Mouse (Mus musculus) neural tube, embryonic 12.5 days (tissue): ENCODE measurements around the gene Pdcd1lg2. TPM values are rescaled to one million over a fixed set of nuclear protein-coding genes. Genes with fewer than 3 reads are reported as not detected.

Source experiments
- ATAC-seq: fragments of 200-750 bp; cut with Nextera tagmentation; 2 replicates; pipeline ENCODE4 v1.8.0; 2017; ENCODE audit warnings: low read depth, mild to moderate bottlenecking, moderate TSS enrichment, moderate library complexity; ENCODE audit not compliant: low FRiP score
- H3K27ac ChIP-seq: fragments of 300-500 bp; sonication (generic); 2 replicates; pipeline ENCODE4 v1.5.1; 2016
- H3K27me3 ChIP-seq: fragments of 300-500 bp; sonication (generic); replicated peaks from 2 replicates; pipeline ENCODE4 v1.6.1; 2016; ENCODE audit warnings: mild to moderate bottlenecking
- H3K36me3 ChIP-seq: fragments of 300-500 bp; sonication (generic); 2 replicates; pipeline ENCODE4 v1.6.1; 2016; ENCODE audit warnings: mild to moderate bottlenecking
- H3K4me1 ChIP-seq: fragments of 300-500 bp; sonication (generic); 2 replicates; pipeline ENCODE4 v1.6.1; 2016
- H3K4me2 ChIP-seq: fragments of 300-500 bp; sonication (generic); replicated peaks from 2 replicates; pipeline ENCODE4 v1.6.1; 2016; ENCODE audit warnings: mild to moderate bottlenecking
- H3K4me3 ChIP-seq: fragments of 300-500 bp; sonication (generic); 2 replicates; pipeline ENCODE4 v1.5.1; 2016
- H3K9ac ChIP-seq: fragments of 300-500 bp; sonication (generic); 2 replicates; pipeline ENCODE4 v1.6.1; 2016; ENCODE audit warnings: mild to moderate bottlenecking
- H3K9me3 ChIP-seq: fragments of 300-500 bp; sonication (generic); 2 replicates; pipeline ENCODE4 v1.6.1; 2016; ENCODE audit warnings: mild to moderate bottlenecking
- WGBS: fragments of 180-500 bp; shearing (Covaris S2); methylation state at CpG from one replicate; pipeline ENCODE4 v1.1.7; 2016; 5-methylcytosine and 5-hydroxymethylcytosine counted together
- polyA plus RNA-seq: library from polyadenylated mRNA; unstranded; fragments of >200 nt; fragmentation: Nextera tagmentation; extraction: Ambion mirVana; gene quantifications from 2 replicates; pipeline ENCODE4 v1.2.1, GENCODE M21; 2016

Gene Pdcd1lg2
- polyA plus RNA-seq, 1 experiment from 2014 or later, result not detected

DNA sequence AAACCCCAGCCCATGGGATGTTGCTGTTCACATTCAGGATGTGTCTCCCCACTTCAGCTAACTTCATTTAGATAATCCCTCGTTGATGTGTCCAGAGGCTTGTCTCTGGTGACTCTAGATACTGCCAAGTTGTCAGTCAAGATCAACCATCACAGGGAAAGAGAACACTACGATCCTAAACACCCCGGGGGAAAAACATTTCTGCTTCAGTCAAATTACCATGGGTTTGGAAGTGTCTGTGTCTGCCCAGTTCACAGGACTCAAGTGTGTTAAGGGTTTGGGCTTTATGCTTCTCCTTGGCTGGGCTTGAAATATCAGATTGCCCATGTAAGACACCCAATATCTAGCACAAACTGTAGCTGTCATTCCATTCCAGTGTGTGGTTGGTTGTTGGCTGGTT is 71.9 kb downstream of the Pdcd1lg2 start:
- WGBS, result 75% methylated on average over 3 of the region's 3 CpGs
- H3K4me3 ChIP-seq, result no peak overlapping the region
- H3K9ac ChIP-seq, result no peak overlapping the region
- no peak overlapping the region for H3K4me2 ChIP-seq
- no peaks in the 10 kb centered on the region for H3K9me3 ChIP-seq
- H3K36me3 ChIP-seq, result no peaks in the 10 kb centered on the region
- no peaks in the 10 kb centered on the region for H3K4me1 ChIP-seq
- ATAC-seq, result no peak
- no peaks in the 10 kb centered on the region for H3K27me3 ChIP-seq
- H3K27ac ChIP-seq, result no peak overlapping the region

DNA sequence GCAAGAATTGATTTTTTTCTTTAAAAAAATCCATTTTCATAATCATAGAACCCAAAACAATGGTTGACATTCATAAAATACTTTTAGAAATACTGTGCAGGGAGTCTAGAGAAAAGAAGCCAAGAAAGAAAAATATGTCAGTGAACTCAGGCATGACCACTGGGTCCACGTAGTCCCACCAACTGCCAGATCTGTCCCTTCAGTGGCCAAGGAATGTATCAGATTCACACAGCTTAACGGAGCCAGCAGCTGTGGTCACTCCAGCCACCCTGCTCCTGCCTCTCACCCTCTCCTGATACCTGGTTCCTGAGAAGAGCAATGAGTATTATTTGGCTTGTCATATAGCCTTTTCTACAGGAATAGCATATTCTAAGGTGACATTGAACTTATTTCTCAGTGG is 72.7 kb downstream of the Pdcd1lg2 start:
- H3K27me3 ChIP-seq, result no peaks in the 10 kb centered on the region
- no peak for ATAC-seq

DNA sequence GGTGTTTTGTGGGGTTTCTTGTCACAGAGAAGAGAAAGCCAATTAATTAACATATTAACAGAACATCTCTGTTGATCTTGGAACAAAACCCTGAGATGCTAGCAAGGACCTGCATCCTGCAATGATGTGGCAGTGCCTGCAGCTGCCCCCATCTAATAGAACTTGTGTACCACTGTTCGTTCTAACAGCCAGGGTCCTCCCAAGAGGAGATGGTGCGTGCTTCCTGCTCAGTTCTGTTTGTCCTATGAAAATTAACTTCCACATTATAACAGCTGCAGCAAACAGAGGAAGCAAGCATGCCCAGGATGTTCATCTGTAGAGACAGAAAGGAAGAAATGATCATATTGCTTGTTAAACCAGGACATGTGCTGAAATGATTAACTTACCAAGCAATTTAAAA is 73.8 kb downstream of the Pdcd1lg2 start:
- Histone ChIP-seq H3K36me3 (no peaks in the 10 kb centered on the region), H3K27me3 (no peaks in the 10 kb centered on the region), H3K9ac (no peak overlapping the region), H3K9me3 (no peaks in the 10 kb centered on the region), H3K4me1 (no peaks in the 10 kb centered on the region), H3K27ac (no peak overlapping the region), H3K4me2 (no peak overlapping the region), H3K4me3 (no peak overlapping the region)
- no peak for ATAC-seq
- 80% methylated on average over 2 of the region's 2 CpGs for WGBS

More for the DNA sequence above, 72.7 kb downstream of the Pdcd1lg2 start:
- H3K36me3 ChIP-seq, result no peaks in the 10 kb centered on the region
- H3K4me1 ChIP-seq, result no peaks in the 10 kb centered on the region
- no peak overlapping the region for H3K4me3 ChIP-seq
- H3K27ac ChIP-seq, result no peak overlapping the region
- no peaks in the 10 kb centered on the region for H3K9me3 ChIP-seq
- WGBS, result 76% methylated on average over 2 of the region's 2 CpGs
- no peak overlapping the region for H3K4me2 ChIP-seq
- H3K9ac ChIP-seq, result no peak overlapping the region

DNA sequence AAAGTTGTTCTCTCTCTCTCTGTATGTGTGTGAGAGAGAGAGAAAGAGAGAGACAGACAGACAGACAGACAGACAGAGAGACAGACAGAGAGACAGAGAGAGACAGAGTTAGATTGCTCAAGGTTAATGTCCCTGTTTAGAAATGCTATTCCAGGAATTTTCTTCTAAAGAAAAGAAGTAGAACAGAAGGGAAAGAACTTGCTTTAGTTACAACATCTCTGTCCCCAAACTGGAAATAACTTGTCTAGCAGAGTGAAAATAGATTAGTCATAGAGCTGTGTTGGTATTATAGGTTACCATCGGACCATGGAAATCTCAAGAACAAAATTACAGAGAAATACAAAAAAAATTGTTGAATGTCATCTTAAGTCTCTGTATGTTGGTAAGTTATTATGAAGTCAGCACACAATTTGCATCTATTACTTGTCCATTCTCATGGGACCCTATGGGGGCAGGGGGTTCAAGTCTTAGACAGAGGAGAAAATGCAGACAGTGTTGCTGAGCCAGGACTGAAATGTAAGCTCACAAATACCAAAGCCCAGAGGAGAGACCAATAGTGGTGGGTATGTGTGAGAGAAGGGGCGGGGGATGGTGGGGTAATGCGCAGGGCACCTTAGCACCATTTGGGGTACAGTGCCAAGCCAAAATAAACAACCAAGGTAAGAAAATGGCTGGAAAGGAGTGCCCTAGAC is 74.7 kb downstream of the Pdcd1lg2 start:
- no peak overlapping the region for H3K27ac ChIP-seq
- no peak for ATAC-seq
- H3K4me2 ChIP-seq, result no peak overlapping the region
- no peaks in the 10 kb centered on the region for H3K27me3 ChIP-seq
- H3K36me3 ChIP-seq, result no peaks in the 10 kb centered on the region
- H3K4me3 ChIP-seq, result no peak overlapping the region
- no peaks in the 10 kb centered on the region for H3K9me3 ChIP-seq
- H3K4me1 ChIP-seq, result no peaks in the 10 kb centered on the region
- H3K9ac ChIP-seq, result no peak overlapping the region
- WGBS, result 92% methylated on average over 3 of the region's 3 CpGs

DNA sequence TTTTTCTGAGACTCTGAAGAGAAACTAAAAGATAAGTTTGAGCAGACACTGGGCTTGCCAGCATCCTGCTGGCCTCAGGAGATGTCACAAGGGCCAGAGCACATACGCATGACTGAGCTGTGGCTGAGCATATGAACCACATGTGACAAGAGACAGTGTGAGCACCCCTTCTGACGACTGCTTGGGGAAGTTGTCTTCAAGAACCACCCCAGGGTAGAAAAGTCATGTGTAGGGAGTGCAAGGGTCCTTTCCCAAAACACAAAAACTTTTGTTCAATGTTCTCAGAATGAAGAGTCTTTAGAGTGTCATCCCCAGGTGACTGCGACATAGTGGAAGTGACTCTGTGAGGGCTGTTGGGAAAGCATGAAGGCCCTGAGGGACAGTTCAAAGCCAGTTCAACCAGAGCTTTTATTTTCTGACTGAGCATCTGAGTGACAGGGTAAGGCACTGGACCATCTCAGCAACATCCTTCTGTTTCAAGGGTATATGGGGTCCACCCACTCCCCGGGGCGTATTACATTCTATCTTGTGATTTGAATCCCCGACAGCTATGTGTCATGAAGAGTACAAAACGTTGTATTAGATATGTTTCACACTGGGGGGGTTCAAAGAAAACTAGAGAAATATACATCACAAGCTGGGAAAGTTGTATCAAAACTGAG is 76.0 kb downstream of the Pdcd1lg2 start:
- H3K4me3 ChIP-seq, result no peak overlapping the region
- no peak overlapping the region for H3K27ac ChIP-seq
- no peaks in the 10 kb centered on the region for H3K4me1 ChIP-seq
- no peak overlapping the region for H3K9ac ChIP-seq
- H3K4me2 ChIP-seq, result no peak overlapping the region
- no peaks in the 10 kb centered on the region for H3K36me3 ChIP-seq
- WGBS, result 83% methylated on average over 7 of the region's 7 CpGs
- H3K27me3 ChIP-seq, result no peaks in the 10 kb centered on the region
- ATAC-seq, result no peak
- H3K9me3 ChIP-seq, result no peaks in the 10 kb centered on the region

DNA sequence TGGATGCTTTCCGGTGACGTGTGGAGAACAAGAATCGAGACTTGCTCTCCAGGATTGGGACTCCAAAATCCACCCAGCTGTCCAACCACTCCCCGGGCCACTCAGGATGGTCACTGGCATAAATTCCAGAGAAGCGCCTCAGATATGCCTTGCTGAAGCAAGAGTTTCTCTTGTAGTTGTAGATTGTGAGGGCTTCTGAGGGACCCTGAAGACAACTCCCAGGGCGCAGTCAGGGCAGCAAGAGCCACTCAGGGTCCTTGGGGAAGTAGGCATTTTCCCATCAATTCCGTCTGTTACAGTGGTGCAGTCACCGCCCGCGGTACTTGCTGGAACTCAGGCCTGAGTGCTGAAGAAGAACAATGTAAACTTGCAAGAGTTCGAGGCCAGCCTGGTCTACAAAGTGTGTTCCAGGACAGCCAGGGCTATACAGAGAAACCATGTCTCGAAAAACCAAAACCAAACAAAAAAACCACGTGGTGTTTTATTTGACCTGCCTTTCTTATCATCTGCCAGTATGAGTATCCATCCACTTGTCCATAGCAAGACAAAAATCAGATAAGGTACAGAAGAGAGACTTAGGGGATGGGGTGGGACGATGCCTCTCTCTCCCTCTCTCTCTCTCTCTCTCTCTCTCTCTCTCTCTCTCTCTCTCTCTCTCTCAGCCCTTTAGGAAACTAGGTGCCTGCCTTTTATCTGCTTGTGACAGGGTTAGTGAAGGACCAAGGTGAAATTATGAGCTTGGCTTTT is 76.8 kb downstream of the Pdcd1lg2 start:
- no peak for ATAC-seq
- whole genome bisulfite sequencing, result 90% methylated on average over 14 of the region's 14 CpGs
- Histone ChIP-seq H3K4me3 (no peak overlapping the region), H3K9me3 (no peaks in the 10 kb centered on the region), H3K4me1 (no peaks in the 10 kb centered on the region), H3K27ac (no peak overlapping the region), H3K4me2 (no peak overlapping the region), H3K27me3 (no peaks in the 10 kb centered on the region), H3K36me3 (no peaks in the 10 kb centered on the region), H3K9ac (no peak overlapping the region)

DNA sequence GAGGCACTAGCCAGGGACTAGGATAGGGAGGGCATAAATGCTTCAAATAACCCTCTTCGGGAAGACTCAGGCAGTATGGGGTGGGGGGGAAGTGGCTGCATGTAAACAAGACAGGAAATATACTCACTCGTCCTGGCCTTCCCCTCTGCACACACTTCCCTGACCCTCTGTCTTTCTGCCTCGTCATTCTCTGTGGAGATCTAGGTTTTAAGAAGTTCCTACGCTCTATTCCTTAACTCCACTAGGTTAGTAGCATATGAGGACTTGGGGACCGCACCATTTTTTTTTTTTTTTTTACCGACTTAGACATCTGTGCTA is 77.3 kb downstream of the Pdcd1lg2 start:
- WGBS, result 62% methylated on average over 6 of the region's 6 CpGs
- Histone ChIP-seq H3K27ac (no peak overlapping the region), H3K9ac (no peak overlapping the region), H3K36me3 (no peaks in the 10 kb centered on the region), H3K4me2 (no peak overlapping the region), H3K4me3 (no peak overlapping the region), H3K27me3 (no peaks in the 10 kb centered on the region), H3K9me3 (no peaks in the 10 kb centered on the region), H3K4me1 (no peaks in the 10 kb centered on the region)
- no peak for ATAC-seq

DNA sequence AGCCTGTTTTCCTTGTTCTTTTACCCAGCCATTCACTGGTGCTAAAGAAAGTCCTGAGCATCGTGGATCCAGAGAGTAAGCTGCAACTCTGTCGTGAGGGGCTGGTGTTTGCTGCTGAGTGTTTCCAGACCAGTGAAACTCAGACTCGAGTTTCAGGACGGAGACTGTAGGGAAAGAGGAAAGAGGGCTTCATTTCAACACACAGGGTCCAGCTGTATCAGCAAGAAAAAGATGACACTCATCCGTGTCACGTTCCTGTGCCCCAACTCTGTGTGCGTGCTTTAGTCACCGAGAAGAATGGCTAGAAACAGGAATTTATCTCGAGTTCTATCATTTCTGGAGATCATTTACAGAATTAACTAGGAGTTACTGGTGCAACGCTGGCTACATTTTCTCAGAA is 77.7 kb downstream of the Pdcd1lg2 start:
- Histone ChIP-seq H3K4me1 (no peaks in the 10 kb centered on the region), H3K9ac (no peak overlapping the region), H3K9me3 (no peaks in the 10 kb centered on the region), H3K27ac (no peak overlapping the region), H3K27me3 (no peaks in the 10 kb centered on the region), H3K36me3 (no peaks in the 10 kb centered on the region), H3K4me2 (no peak overlapping the region), H3K4me3 (no peak overlapping the region)
- WGBS, result 75% methylated on average over 10 of the region's 10 CpGs
- ATAC-seq, result no peak

DNA sequence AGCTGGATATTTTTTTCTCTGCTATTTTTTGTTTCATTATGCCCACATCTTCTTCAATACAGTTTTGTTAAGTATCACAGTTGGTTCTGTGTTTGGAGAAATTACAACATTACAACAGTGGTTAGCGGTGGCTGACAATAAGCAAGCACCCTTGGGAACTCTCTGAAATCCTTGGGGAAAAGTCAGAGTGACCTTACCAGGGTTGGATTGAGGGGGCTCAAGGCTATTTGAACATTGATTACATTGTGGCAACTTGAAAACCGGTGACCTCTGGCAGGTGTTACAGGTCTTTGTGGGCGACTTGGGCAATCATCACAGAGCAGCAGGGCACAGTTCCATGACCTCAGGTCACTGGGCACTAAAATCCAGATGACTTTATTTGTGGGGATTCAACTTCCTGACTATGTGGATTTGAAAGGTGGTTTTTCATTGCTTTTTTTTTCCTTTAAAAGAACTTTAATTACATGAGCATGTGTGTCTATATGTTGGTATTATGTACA is 79.1 kb downstream of the Pdcd1lg2 start:
- no peaks in the 10 kb centered on the region for H3K27me3 ChIP-seq
- 75% methylated on average over 3 of the region's 3 CpGs for WGBS
- H3K4me1 ChIP-seq, result no peaks in the 10 kb centered on the region
- H3K27ac ChIP-seq, result no peak overlapping the region
- H3K9ac ChIP-seq, result no peak overlapping the region
- H3K4me3 ChIP-seq, result no peak overlapping the region
- no peaks in the 10 kb centered on the region for H3K36me3 ChIP-seq
- H3K9me3 ChIP-seq, result no peaks in the 10 kb centered on the region
- ATAC-seq, result no peak
- H3K4me2 ChIP-seq, result no peak overlapping the region

DNA sequence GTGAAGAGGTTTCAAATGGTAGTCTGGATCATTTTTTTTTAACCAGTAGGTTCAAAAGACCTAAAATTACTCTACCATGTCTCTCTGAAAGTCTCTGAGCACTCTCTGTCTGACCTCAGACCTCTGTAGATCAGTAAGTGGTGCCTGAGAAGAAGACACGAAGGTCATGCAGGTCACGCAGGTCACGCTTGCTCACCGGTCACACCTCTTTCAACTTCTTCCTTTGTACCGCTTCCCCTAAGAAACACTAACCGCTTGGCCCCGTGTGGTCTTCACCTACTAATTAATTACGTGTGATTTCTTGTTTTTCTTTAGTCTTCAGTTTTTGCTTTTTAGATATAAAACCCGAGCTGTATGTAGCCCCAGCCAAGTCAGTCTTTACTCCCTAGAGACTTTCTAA is 80.7 kb downstream of the Pdcd1lg2 start:
- Histone ChIP-seq H3K9ac (no peak overlapping the region), H3K27me3 (no peaks in the 10 kb centered on the region), H3K4me3 (no peak overlapping the region), H3K4me2 (no peak overlapping the region), H3K36me3 (no peaks in the 10 kb centered on the region), H3K9me3 (no peaks in the 10 kb centered on the region), H3K27ac (no peak overlapping the region), H3K4me1 (no peaks in the 10 kb centered on the region)
- no peak for ATAC-seq
- 82% methylated on average over 9 of the region's 9 CpGs for WGBS

DNA sequence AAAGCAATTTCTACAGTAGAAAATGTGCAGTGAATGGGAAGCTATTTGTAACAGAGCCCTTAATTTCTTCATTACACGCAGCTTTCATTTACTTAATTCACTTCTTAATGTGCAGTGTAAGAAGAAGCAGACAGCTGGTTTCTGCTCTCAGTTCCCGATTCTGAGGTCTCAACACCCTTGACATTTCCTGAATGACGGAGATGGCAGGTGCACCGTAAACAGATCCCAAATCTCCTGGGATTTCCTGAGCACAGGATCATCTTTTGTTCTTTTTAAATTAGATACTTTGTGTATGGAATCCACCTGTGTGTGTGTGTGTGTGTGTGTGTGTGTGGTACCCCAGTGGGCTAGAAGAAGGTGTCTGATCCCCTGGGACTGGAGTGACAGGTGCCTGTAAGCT is 83.7 kb downstream of the Pdcd1lg2 start:
- Histone ChIP-seq H3K27me3 (no peaks in the 10 kb centered on the region), H3K9ac (no peak overlapping the region), H3K4me3 (no peak overlapping the region), H3K4me1 (no peaks in the 10 kb centered on the region), H3K36me3 (no peaks in the 10 kb centered on the region), H3K9me3 (no peaks in the 10 kb centered on the region), H3K4me2 (no peak overlapping the region), H3K27ac (no peak overlapping the region)
- no peak for ATAC-seq
- WGBS, result 71% methylated on average over 4 of the region's 4 CpGs

DNA sequence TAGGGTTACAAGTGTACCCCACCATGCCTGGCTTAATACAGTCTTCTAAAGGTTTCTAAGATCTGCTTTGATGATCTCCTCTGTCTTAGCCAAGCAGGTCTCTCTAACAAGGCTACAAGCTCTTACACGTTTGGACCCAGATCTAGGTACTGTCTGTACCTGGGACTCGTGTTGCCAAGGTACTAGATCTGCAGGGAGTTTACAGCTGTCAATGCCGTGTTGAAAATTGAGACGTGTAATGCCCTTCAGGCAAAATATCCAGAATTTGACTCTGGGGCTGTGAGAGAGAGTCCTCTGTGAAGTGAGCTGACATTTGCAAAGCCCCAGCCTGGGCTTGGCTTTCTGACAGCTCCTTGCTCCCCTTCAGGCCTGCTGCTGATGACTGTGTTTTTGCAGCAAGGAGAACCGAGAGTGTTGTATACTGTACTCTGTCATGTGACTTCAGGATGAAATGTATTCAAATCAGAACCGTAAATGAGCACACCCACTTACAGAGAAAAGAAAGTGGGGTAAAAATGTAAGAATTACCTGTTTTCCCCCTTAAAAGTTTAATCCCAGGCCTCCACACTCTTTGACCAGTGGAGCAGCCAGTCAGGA is 85.4 kb downstream of the Pdcd1lg2 start:
- WGBS, result 76% methylated on average over 6 of the region's 6 CpGs
- no peaks in the 10 kb centered on the region for H3K27me3 ChIP-seq
- H3K9me3 ChIP-seq, result no peaks in the 10 kb centered on the region
- ATAC-seq, result no peak
- no peak overlapping the region for H3K4me2 ChIP-seq
- H3K4me1 ChIP-seq, result no peaks in the 10 kb centered on the region
- H3K36me3 ChIP-seq, result no peaks in the 10 kb centered on the region
- no peak overlapping the region for H3K27ac ChIP-seq
- H3K9ac ChIP-seq, result no peak overlapping the region
- H3K4me3 ChIP-seq, result no peak overlapping the region
